Mouse (Mus musculus) cerebellum, adult 2 months (tissue): ENCODE measurements around the gene Rinl. TPM values are rescaled to one million over a fixed set of nuclear protein-coding genes. Genes with fewer than 3 reads are reported as not detected.

Experiments
- DNase-seq, 2 experiments: peaks; one replicate each; pipeline ENCODE4 v3.0.0; 2021
- H3K27ac ChIP-seq: fragments of 200-500 bp; 2 replicates; pipeline ENCODE4 v1.5.1; 2012; ENCODE audit warnings: low read length, control low read depth, inconsistent platforms; ENCODE audit not compliant: insufficient read depth
- H3K27me3 ChIP-seq: fragments of 200-500 bp; 2 replicates; pipeline ENCODE4 v1.6.1; 2012; ENCODE audit warnings: inconsistent platforms, mild to moderate bottlenecking, low read length, moderate library complexity; ENCODE audit not compliant: control insufficient read depth, insufficient read depth
- H3K4me1 ChIP-seq: fragments of 200-500 bp; 2 replicates; pipeline ENCODE4 v1.6.1; 2011; ENCODE audit warnings: low read length; ENCODE audit not compliant: control insufficient read depth, insufficient read depth
- H3K4me3 ChIP-seq: fragments of 200-500 bp; replicated peaks from 2 replicates; pipeline ENCODE3; 2011; ENCODE audit warnings: mild to moderate bottlenecking, low read depth, low read length, control low read depth; ENCODE audit not compliant: insufficient read depth
- CTCF ChIP-seq: fragments of 200-500 bp; IDR thresholded peaks from 2 replicates; pipeline ENCODE4 v1.5.1; 2011; ENCODE audit warnings: low read depth, mild to moderate bottlenecking, control low read depth, low read length, moderate library complexity, borderline replicate concordance; ENCODE audit not compliant: insufficient read depth
- POLR2A ChIP-seq: fragments of 200-500 bp; IDR thresholded peaks from 2 replicates; pipeline ENCODE4 v1.6.1; 2011; ENCODE audit warnings: low read length, control low read depth, borderline replicate concordance; ENCODE audit not compliant: insufficient read depth
- WGBS: fragments of 180-500 bp; shearing (Covaris S2); methylation state at CpG from one replicate; pipeline ENCODE4 v1.1.7; 2018; 5-methylcytosine and 5-hydroxymethylcytosine counted together
- polyA plus RNA-seq: library from polyadenylated mRNA; depleted of rRNA; stranded (reverse); fragments of >200 nt; gene quantifications from 2 replicates; pipeline ENCODE4 v1.2.3, GENCODE M21; 2012

Rinl gene
- polyA plus RNA-seq, 1 experiment = 3.1 TPM

- WGBS = under 1% methylated on average over 7 of the region's 7 CpGs
- no peaks in the 10 kb centered on the region for H3K27me3 ChIP-seq
- H3K4me3 ChIP-seq = peak overlapping the region; percentile 91
- H3K4me1 ChIP-seq = peaks cover 12% of the 10 kb centered on the region
- no peak for DNase-seq
- TF ChIP-seq CTCF (no peak), POLR2A (no peak)
- H3K27ac ChIP-seq = no peak overlapping the region
Measured at GRCm38 (mm10) chr7:28811640-28812275, 23.0 kb downstream of the Rinl start.

- peaks cover 16% of the 10 kb centered on the region for H3K4me1 ChIP-seq
- TF ChIP-seq CTCF (no peak), POLR2A (no peak)
- 9% methylated on average over 4 of the region's 4 CpGs for WGBS
- no peak overlapping the region for H3K27ac ChIP-seq
- peak overlapping the region; percentile 34 for H3K4me3 ChIP-seq
- no peak for DNase-seq
- H3K27me3 ChIP-seq = no peaks in the 10 kb centered on the region
Measured at GRCm38 (mm10) chr7:28812436-28812835, 23.7 kb downstream of the Rinl start.

- TF ChIP-seq CTCF = no peak
- no peak for TF ChIP-seq POLR2A
- H3K4me3 ChIP-seq = no peak overlapping the region
- H3K27ac ChIP-seq = no peak overlapping the region
- peaks cover 21% of the 10 kb centered on the region for H3K4me1 ChIP-seq
- H3K27me3 ChIP-seq = no peaks in the 10 kb centered on the region
- no peak for DNase-seq
- 40% methylated on average over 5 of the region's 5 CpGs for WGBS
Measured at GRCm38 (mm10) chr7:28812949-28813348, 24.2 kb downstream of the Rinl start.

- no peaks in the 10 kb centered on the region for H3K27me3 ChIP-seq
- no peak overlapping the region for H3K27ac ChIP-seq
- no peak for TF ChIP-seq CTCF
- no peak for TF ChIP-seq POLR2A
- no peak overlapping the region for H3K4me3 ChIP-seq
- WGBS = 79% methylated on average over 5 of the region's 5 CpGs
- DNase-seq = no peak
- peaks cover 22% of the 10 kb centered on the region for H3K4me1 ChIP-seq
Measured at GRCm38 (mm10) chr7:28814306-28815034, 25.7 kb downstream of the Rinl start.

- 74% methylated on average over 9 of the region's 9 CpGs for WGBS
- TF ChIP-seq CTCF = no peak
- TF ChIP-seq POLR2A = no peak
- H3K4me1 ChIP-seq = peaks cover 24% of the 10 kb centered on the region
- H3K27ac ChIP-seq = 0 out of 2 replicates have a peak overlapping the region, but pooled peaks have one; percentile 32
- no peaks in the 10 kb centered on the region for H3K27me3 ChIP-seq
- DNase-seq = no peak
- H3K4me3 ChIP-seq = no peak overlapping the region
Measured at GRCm38 (mm10) chr7:28815230-28815629, 26.5 kb downstream of the Rinl start.

- no peaks in the 10 kb centered on the region for H3K27me3 ChIP-seq
- no peak for DNase-seq
- no peak overlapping the region for H3K4me3 ChIP-seq
- WGBS = 38% methylated on average over 9 of the region's 9 CpGs
- TF ChIP-seq CTCF (no peak), POLR2A (no peak)
- H3K27ac ChIP-seq = no peak overlapping the region
- peaks cover 34% of the 10 kb centered on the region for H3K4me1 ChIP-seq
Measured at GRCm38 (mm10) chr7:28816201-28816600, 27.4 kb downstream of the Rinl start.

GRCm38 (mm10) chr7:28816920-28817319, 28.2 kb downstream of the Rinl start:
- 38% methylated on average over 10 of the region's 10 CpGs for WGBS
- peaks cover 39% of the 10 kb centered on the region for H3K4me1 ChIP-seq
- H3K4me3 ChIP-seq = no peak overlapping the region
- no peaks in the 10 kb centered on the region for H3K27me3 ChIP-seq
- no peak overlapping the region for H3K27ac ChIP-seq
- TF ChIP-seq CTCF (no peak), POLR2A (no peak)
- no peak for DNase-seq

- no peak overlapping the region for H3K4me3 ChIP-seq
- no peak overlapping the region for H3K27ac ChIP-seq
- no peaks in the 10 kb centered on the region for H3K27me3 ChIP-seq
- TF ChIP-seq CTCF = no peak
- no peak for TF ChIP-seq POLR2A
- 57% methylated on average over 6 of the region's 6 CpGs for WGBS
- no peak for DNase-seq
- H3K4me1 ChIP-seq = peaks cover 42% of the 10 kb centered on the region
Measured at GRCm38 (mm10) chr7:28817524-28817923, 28.8 kb downstream of the Rinl start.
